Mouse (Mus musculus): ENCODE measurements around the gene Prdm15. TPM values are rescaled to one million over a fixed set of nuclear protein-coding genes. Genes with fewer than 3 reads are reported as not detected.

Gene Prdm15
- total and polyA plus RNA-seq, 3 experiments: 5.0 to 28.3 (median 11.7) TPM

GRCm38 (mm10) chr16:97828207-97828606 is 23.4 kb downstream of the Prdm15 start:
- Histone ChIP-seq H3K4me3 (ENCODE audit: low read depth, low read length) (no peak overlapping the region), H3K4me1 (ENCODE audit: insufficient read depth, low read depth, low read length) (no peaks in the 10 kb centered on the region), H3K36me3 (replicated peaks) (peaks cover 93% of the 10 kb centered on the region), H3K9me3 (replicated peaks) (no peaks in the 10 kb centered on the region), H3K27me3 (ENCODE audit: insufficient read depth, low read length) (no peaks in the 10 kb centered on the region)
- DNase-seq (ENCODE audit: low spot score) (no peak), ATAC-seq (ENCODE audit: extremely low read depth, insufficient number of reproducible peaks, low FRiP score, poor library complexity, severe bottlenecking) (no peak)
- no peak for TF ChIP-seq CTCF (IDR thresholded peaks at IDR 0.05; ENCODE audit: low read depth, low read length)
- no peak for TF ChIP-seq GATA2 (IDR thresholded peaks at IDR 0.05; ENCODE audit: borderline replicate concordance, low read depth, low read length)
- TF ChIP-seq POLR2AphosphoS5 (IDR thresholded peaks at IDR 0.05; ENCODE audit: insufficient replicate concordance, low read depth, low read length): no peak
- no peak for TF ChIP-seq GATA1 (IDR thresholded peaks at IDR 0.05; ENCODE audit: borderline replicate concordance, low read length)
- TF ChIP-seq TAL1 (conservative IDR thresholded peaks at IDR 0.05; ENCODE audit: low read depth, low read length): no peak

- Histone ChIP-seq H3K4me3 (ENCODE audit: low read depth, low read length) (no peak overlapping the region), H3K9me3 (replicated peaks) (no peaks in the 10 kb centered on the region), H3K4me1 (ENCODE audit: insufficient read depth, low read depth, low read length) (no peaks in the 10 kb centered on the region), H3K36me3 (replicated peaks) (peaks cover 90% of the 10 kb centered on the region), H3K27me3 (ENCODE audit: insufficient read depth, low read length) (no peaks in the 10 kb centered on the region)
- TF ChIP-seq GATA2 (IDR thresholded peaks at IDR 0.05; ENCODE audit: borderline replicate concordance, low read depth, low read length) (no peak), TAL1 (conservative IDR thresholded peaks at IDR 0.05; ENCODE audit: low read depth, low read length) (no peak), POLR2AphosphoS5 (IDR thresholded peaks at IDR 0.05; ENCODE audit: insufficient replicate concordance, low read depth, low read length) (no peak)
- ATAC-seq (ENCODE audit: extremely low read depth, insufficient number of reproducible peaks, low FRiP score, poor library complexity, severe bottlenecking) (no peak), DNase-seq (ENCODE audit: low spot score) (no peak)
Observed at GRCm38 (mm10) chr16:97823311-97824007, 28.2 kb downstream of the Prdm15 start.

- TF ChIP-seq CTCF (IDR thresholded peaks at IDR 0.05; ENCODE audit: low read depth, low read length) (no peak), TAL1 (conservative IDR thresholded peaks at IDR 0.05; ENCODE audit: low read depth, low read length) (no peak), GATA1 (IDR thresholded peaks at IDR 0.05; ENCODE audit: borderline replicate concordance, low read length) (no peak), GATA2 (IDR thresholded peaks at IDR 0.05; ENCODE audit: borderline replicate concordance, low read depth, low read length) (no peak), POLR2AphosphoS5 (IDR thresholded peaks at IDR 0.05; ENCODE audit: insufficient replicate concordance, low read depth, low read length) (no peak)
- H3K4me3 ChIP-seq (ENCODE audit: low read depth, low read length): no peak overlapping the region
- H3K27me3 ChIP-seq (ENCODE audit: insufficient read depth, low read length): no peaks in the 10 kb centered on the region
- ATAC-seq (ENCODE audit: extremely low read depth, insufficient number of reproducible peaks, low FRiP score, poor library complexity, severe bottlenecking) (no peak), DNase-seq (ENCODE audit: low spot score) (no peak)
- peaks cover 94% of the 10 kb centered on the region for H3K36me3 ChIP-seq (replicated peaks)
- no peaks in the 10 kb centered on the region for H3K4me1 ChIP-seq (ENCODE audit: insufficient read depth, low read depth, low read length)
- H3K9me3 ChIP-seq (replicated peaks): no peaks in the 10 kb centered on the region
Observed at GRCm38 (mm10) chr16:97819532-97819931, 32.1 kb downstream of the Prdm15 start.

GRCm38 (mm10) chr16:97817414-97817813 is 34.2 kb downstream of the Prdm15 start:
- peaks cover 3% of the 10 kb centered on the region; the same call in 1 of the 2 replicates for H3K4me1 ChIP-seq (ENCODE audit: insufficient read depth, low read depth, low read length)
- H3K36me3 ChIP-seq (replicated peaks): peaks cover 95% of the 10 kb centered on the region
- no peak overlapping the region for H3K4me3 ChIP-seq (ENCODE audit: low read depth, low read length)

GRCm38 (mm10) chr16:97815269-97815668 is 36.4 kb downstream of the Prdm15 start:
- ATAC-seq (ENCODE audit: extremely low read depth, insufficient number of reproducible peaks, low FRiP score, poor library complexity, severe bottlenecking) (no peak), DNase-seq (ENCODE audit: low spot score) (no peak)
- no peak overlapping the region for H3K4me3 ChIP-seq (ENCODE audit: low read depth, low read length)
- peaks cover 98% of the 10 kb centered on the region for H3K36me3 ChIP-seq (replicated peaks)
- H3K27me3 ChIP-seq (ENCODE audit: insufficient read depth, low read length): no peaks in the 10 kb centered on the region
- H3K9me3 ChIP-seq (replicated peaks): no peaks in the 10 kb centered on the region
- H3K4me1 ChIP-seq (ENCODE audit: insufficient read depth, low read depth, low read length): peaks cover 3% of the 10 kb centered on the region; the same call in 1 of the 2 replicates
- TF ChIP-seq GATA2 (IDR thresholded peaks at IDR 0.05; ENCODE audit: borderline replicate concordance, low read depth, low read length): no peak
- TF ChIP-seq POLR2AphosphoS5 (IDR thresholded peaks at IDR 0.05; ENCODE audit: insufficient replicate concordance, low read depth, low read length): no peak
- no peak for TF ChIP-seq GATA1 (IDR thresholded peaks at IDR 0.05; ENCODE audit: borderline replicate concordance, low read length)
- no peak for TF ChIP-seq TAL1 (conservative IDR thresholded peaks at IDR 0.05; ENCODE audit: low read depth, low read length)
- no peak for TF ChIP-seq CTCF (IDR thresholded peaks at IDR 0.05; ENCODE audit: low read depth, low read length)

More at GRCm38 (mm10) chr16:97817414-97817813, 34.2 kb downstream of the Prdm15 start:
- ATAC-seq (ENCODE audit: extremely low read depth, insufficient number of reproducible peaks, low FRiP score, poor library complexity, severe bottlenecking): no peak
- Histone ChIP-seq H3K27me3 (ENCODE audit: insufficient read depth, low read length) (no peaks in the 10 kb centered on the region), H3K9me3 (replicated peaks) (no peaks in the 10 kb centered on the region)
- TF ChIP-seq CTCF (IDR thresholded peaks at IDR 0.05; ENCODE audit: low read depth, low read length) (no peak), POLR2AphosphoS5 (IDR thresholded peaks at IDR 0.05; ENCODE audit: insufficient replicate concordance, low read depth, low read length) (no peak), GATA2 (IDR thresholded peaks at IDR 0.05; ENCODE audit: borderline replicate concordance, low read depth, low read length) (no peak), TAL1 (conservative IDR thresholded peaks at IDR 0.05; ENCODE audit: low read depth, low read length) (no peak), GATA1 (IDR thresholded peaks at IDR 0.05; ENCODE audit: borderline replicate concordance, low read length) (no peak)
- DNase-seq (ENCODE audit: low spot score): no peak

GRCm38 (mm10) chr16:97814060-97814459 is 37.6 kb downstream of the Prdm15 start:
- DNase-seq (ENCODE audit: low spot score): no peak
- H3K4me3 ChIP-seq (ENCODE audit: low read depth, low read length): no peak overlapping the region
- H3K9me3 ChIP-seq (replicated peaks): no peaks in the 10 kb centered on the region
- no peaks in the 10 kb centered on the region for H3K27me3 ChIP-seq (ENCODE audit: insufficient read depth, low read length)
- H3K4me1 ChIP-seq (ENCODE audit: insufficient read depth, low read depth, low read length): peaks cover 3% of the 10 kb centered on the region; the same call in 1 of the 2 replicates
- no peak for ATAC-seq (ENCODE audit: extremely low read depth, insufficient number of reproducible peaks, low FRiP score, poor library complexity, severe bottlenecking)
- no peak for TF ChIP-seq TAL1 (conservative IDR thresholded peaks at IDR 0.05; ENCODE audit: low read depth, low read length)
- no peak for TF ChIP-seq POLR2AphosphoS5 (IDR thresholded peaks at IDR 0.05; ENCODE audit: insufficient replicate concordance, low read depth, low read length)
- no peak for TF ChIP-seq GATA2 (IDR thresholded peaks at IDR 0.05; ENCODE audit: borderline replicate concordance, low read depth, low read length)
- TF ChIP-seq GATA1 (IDR thresholded peaks at IDR 0.05; ENCODE audit: borderline replicate concordance, low read length): no peak
- no peak for TF ChIP-seq CTCF (IDR thresholded peaks at IDR 0.05; ENCODE audit: low read depth, low read length)
- H3K36me3 ChIP-seq (replicated peaks): peaks cover 98% of the 10 kb centered on the region
